Mouse (Mus musculus) retina, postnatal 1 day (tissue): Measurements from ENCODE around the gene Mns1.

Source experiments
- DNase-seq: peaks from one replicate; pipeline ENCODE4 v3.0.0-alpha.2; 2012

Mns1 gene

DNA sequence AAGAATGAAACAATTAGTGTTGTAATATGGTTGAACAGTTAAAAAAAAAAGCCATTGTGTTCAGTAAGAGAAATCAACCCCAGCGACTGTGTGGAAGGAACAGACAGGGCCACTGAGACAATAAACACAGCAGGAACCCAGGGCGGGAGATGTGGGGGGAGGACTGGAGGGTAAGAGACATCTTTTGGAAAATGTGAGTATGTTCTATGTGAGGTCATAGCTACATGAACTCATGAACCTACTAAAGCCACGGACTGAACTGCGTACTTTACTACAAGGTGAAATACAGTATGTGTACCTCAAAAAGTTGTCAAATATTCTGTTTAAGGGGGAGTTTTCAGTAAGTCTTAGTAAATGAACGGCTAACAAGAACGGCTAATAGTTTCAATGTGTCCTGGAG is 39.5 kb downstream of the Mns1 start:
- no peak for DNase-seq

DNA sequence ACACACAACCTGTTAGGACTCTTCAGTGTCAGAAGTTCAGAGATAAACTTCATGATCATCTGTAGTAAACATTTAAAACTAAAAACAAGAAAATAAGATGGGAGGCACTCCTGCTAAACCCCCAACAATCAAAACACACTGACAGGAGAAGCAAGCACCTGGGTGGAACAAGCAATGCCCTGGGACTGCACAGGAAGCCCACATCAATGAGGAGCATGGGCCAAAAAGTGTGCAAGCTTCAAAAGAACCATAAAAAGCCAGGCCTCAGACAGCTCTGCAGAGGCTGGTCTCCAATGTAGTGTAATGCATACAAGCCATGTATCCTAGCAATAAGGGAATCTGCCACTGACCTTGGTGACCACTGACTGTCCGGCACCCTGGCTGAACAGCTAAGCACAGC is 41.5 kb downstream of the Mns1 start:
- DNase-seq = no peak

DNA sequence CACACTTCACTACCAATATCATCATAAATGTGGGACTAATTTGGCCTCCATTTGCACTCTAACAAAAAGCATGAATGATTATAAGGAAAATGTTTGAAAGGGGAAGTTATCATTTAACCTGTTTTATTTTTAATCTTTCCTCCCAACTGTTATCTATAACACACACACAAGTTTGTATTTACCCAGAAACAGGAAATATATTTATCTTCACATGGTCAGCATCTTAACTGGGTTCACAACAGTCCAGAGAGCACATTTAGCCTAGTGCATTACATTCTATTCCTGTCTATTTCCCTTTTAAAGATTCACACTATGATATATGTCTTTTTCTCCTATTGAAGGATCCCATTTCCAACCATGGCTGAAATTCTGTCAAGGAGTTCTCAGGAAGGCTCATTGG is 50.7 kb downstream of the Mns1 start:
- DNase-seq = no peak

DNA sequence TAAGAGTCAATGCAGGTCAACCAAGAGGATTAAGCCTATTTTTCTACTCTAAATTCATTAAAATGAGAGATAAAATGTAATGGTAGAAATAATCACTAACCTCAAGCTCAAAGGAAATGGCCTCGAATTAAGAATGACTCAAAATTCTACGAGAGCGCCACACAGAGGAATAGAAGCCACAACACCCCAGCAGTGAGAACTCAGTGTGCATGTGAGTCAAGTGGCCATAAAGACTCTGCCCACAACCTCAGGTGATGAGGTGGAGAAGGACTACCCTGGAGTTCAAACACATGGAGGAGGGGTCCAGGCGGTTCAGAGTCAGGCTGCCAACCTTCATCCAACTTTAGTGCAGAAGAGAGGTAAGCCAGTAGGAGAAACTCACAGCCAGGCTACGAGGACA is 51.3 kb downstream of the Mns1 start:
- DNase-seq = no peak

DNA sequence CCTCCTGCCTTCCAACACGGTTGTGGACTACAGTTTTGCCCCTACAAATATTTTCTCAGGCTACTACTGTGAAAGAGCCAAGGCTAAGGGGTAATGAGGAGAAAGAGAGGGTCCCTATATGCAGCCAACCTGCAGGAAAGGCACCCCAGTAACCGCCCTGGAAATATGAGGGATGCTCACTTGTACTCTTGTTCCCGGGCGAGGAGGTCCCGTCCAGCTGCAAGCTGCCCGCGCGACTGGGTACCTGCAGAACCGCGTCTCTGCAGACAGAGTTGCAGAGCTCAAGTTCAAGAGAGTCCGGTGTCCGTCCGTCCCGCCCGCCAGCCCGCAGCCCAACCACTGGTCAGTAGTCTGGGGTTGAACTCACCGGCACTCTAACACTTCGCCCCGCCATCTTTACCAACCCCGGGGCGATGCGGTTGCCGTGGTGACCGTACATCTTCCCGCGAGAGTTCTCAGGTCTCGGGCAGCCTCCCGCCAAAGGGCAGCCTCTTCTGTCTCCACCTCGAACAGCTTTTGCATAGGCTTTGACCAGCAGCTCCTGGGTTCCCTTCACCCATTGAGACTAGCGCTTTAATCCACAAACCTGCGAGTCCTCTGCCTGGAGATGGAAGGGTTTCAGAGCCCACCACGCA is 53.9 kb downstream of the Mns1 start:
- peak; percentile 94 for DNase-seq

DNA sequence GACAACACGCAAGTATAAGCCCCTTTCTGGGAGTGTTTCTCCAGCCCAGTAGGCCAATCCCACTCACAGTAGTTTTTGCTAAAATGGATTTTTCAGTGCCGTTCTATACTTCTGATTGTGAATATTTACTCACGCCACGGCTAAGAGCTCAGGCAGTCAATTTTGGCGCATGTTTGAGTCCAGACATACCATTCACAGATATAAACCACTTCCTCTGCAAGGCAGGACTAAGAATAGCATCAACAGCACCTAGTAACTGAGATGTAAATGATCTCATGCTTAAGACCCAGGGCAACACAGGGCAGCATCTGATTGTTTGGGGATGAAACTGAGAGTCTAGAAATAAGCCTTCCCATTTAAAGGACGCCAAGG is 54.4 kb downstream of the Mns1 start, which contains the start of gene Tex9:
Tex9 (minus strand) TSS at position 19 of the 372 bp plus-strand sequence.
- DNase-seq = no peak

DNA sequence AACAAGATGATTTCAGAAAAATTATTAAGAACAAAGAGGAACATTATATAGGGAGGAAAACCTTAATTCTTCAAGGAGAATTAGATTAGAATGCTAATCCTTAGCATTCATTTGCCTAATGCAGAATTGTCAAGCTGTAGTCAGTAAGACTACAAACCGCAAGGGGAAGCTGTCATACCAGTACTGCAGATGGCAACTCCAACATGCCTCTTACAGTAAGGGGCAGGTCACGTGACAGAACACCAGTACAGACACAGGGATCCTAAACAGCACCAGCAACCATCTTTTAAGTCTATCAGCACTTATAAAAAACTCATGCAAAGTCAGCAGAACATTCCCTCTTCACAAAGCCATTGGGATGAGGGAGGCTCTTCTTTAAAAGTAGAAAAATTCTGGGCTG is 55.7 kb downstream of the Mns1 start:
- no peak for DNase-seq

DNA sequence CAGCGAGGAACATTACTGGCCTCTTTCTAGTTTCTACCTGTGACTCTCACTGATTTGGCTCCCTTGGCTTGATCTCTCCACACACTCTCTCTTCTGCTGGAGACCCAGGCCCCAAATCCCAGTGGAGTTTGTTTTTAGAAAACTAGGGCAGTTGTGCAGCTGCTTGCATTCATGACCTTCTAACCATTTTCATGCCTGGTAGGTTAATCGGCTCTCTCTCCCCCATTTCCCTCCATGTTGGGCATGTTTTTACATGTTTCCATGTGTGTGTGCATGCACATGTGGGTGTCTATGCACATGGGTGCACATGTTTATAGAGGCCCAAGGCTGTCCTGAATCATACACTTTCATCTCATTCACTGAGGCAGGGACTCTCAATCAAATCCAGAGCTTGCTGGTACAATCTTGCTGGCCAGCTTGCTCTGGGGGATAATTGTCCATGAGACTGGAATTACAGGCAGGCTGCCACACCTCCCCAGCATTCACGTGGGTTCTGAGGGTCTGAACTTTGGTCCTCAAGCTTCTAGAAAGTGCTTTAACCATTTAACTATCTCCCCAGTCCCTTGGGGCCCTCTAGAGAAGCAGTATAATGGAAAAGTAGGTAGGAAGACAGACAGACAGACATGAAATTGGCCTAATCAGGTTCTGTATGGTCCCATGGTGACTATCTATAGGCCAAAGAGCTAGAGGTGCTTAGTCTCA is 56.3 kb downstream of the Mns1 start:
- no peak for DNase-seq

DNA sequence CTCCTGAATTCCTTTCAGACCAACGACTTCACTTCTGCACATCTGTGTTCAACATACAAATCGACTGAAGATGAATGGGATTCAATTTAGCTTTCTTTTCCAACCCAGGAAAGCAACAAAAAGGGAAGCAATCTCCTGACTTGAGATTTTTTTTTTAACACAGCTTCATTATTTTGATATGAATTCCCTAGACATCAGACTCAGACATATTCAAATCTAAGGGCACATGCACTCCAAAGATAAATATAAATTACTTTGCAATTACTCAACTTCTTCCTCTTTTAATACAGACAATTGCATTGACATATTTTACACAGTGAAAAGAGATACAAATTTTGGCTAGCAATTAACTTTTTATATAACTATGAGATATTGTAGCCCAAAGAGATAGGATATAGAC is 58.9 kb downstream of the Mns1 start:
- no peak for DNase-seq

DNA sequence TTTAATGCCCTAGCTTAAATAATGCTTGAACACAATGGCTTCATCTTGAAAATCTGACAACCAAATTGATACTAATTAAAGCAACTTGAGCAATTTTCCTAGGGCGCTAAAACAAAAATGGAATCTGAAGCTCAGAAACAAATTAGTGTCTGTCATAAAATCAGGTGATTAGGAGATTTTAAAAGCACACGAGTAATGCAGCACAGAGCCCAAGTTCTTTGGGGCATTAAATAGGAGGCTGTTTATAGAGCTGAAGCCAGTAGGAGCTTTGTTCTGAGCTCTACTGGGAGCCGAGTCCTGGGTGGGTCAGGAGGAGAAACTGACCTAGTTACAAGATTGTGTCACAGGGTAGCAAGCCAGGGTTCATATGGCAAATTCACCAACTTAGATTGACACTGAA is 59.4 kb downstream of the Mns1 start:
- DNase-seq = peak; percentile 32
